Mouse (Mus musculus): ENCODE measurements around the gene Zfyve21. TPM values are rescaled to one million over a fixed set of nuclear protein-coding genes. Genes with fewer than 3 reads are reported as not detected.
A peak's percentile ranks its signal among the peaks of the same experiment; 100 is the strongest.

Gene Zfyve21
- polyA plus RNA-seq, 1 experiment from 2014 or later, result 43.0 TPM

GRCm38 (mm10) chr12:111777919-111778318 lies 36.1 kb upstream of the Zfyve21 start:
- DNase-seq (ENCODE audit: low spot score) (no peak), ATAC-seq (no peak)
- no peaks in the 10 kb centered on the region for H3K27me3 ChIP-seq (replicated peaks; ENCODE audit: control insufficient read depth, insufficient read depth, low read length)
- H3K9me3 ChIP-seq (replicated peaks; ENCODE audit: control insufficient read depth, low read length), result no peaks in the 10 kb centered on the region
- no peak overlapping the region for H3K27ac ChIP-seq (ENCODE audit: low read depth, low read length)
- H3K36me3 ChIP-seq (ENCODE audit: control insufficient read depth, insufficient read depth, low read length), result peaks cover 98% of the 10 kb centered on the region
- H3K4me3 ChIP-seq (ENCODE audit: low read depth, low read length), result no peak overlapping the region
- 91% methylated on average over 13 of the region's 13 CpGs for WGBS
- no peaks in the 10 kb centered on the region for H3K4me1 ChIP-seq (ENCODE audit: control insufficient read depth, insufficient read depth, low read length)
- H3K9ac ChIP-seq (ENCODE audit: low read length), result no peak overlapping the region
- no peak overlapping the region for H3K4me2 ChIP-seq (ENCODE audit: low read length)

GRCm38 (mm10) chr12:111779544-111779943 lies 34.4 kb upstream of the Zfyve21 start:
- no peak for ATAC-seq
- 97% methylated on average over 1 of the region's 1 CpGs for WGBS

GRCm38 (mm10) chr12:111785174-111785573 lies 28.8 kb upstream of the Zfyve21 start:
- Histone ChIP-seq H3K9me3 (replicated peaks; ENCODE audit: control insufficient read depth, low read length) (no peaks in the 10 kb centered on the region), H3K4me1 (ENCODE audit: control insufficient read depth, insufficient read depth, low read length) (no peaks in the 10 kb centered on the region), H3K4me2 (ENCODE audit: low read length) (no peak overlapping the region), H3K9ac (ENCODE audit: low read length) (no peak overlapping the region), H3K36me3 (ENCODE audit: control insufficient read depth, insufficient read depth, low read length) (peaks cover 92% of the 10 kb centered on the region), H3K4me3 (ENCODE audit: low read depth, low read length) (no peak overlapping the region), H3K27ac (ENCODE audit: low read depth, low read length) (no peak overlapping the region), H3K27me3 (replicated peaks; ENCODE audit: control insufficient read depth, insufficient read depth, low read length) (no peaks in the 10 kb centered on the region)
- ATAC-seq (no peak), DNase-seq (ENCODE audit: low spot score) (no peak)
- WGBS, result 77% methylated on average over 15 of the region's 15 CpGs

More at GRCm38 (mm10) chr12:111779544-111779943, 34.4 kb upstream of the Zfyve21 start:
- Histone ChIP-seq H3K4me1 (ENCODE audit: control insufficient read depth, insufficient read depth, low read length) (no peaks in the 10 kb centered on the region), H3K27me3 (replicated peaks; ENCODE audit: control insufficient read depth, insufficient read depth, low read length) (no peaks in the 10 kb centered on the region), H3K36me3 (ENCODE audit: control insufficient read depth, insufficient read depth, low read length) (peaks cover 94% of the 10 kb centered on the region), H3K9me3 (replicated peaks; ENCODE audit: control insufficient read depth, low read length) (no peaks in the 10 kb centered on the region), H3K9ac (ENCODE audit: low read length) (no peak overlapping the region), H3K4me3 (ENCODE audit: low read depth, low read length) (no peak overlapping the region), H3K27ac (ENCODE audit: low read depth, low read length) (no peak overlapping the region), H3K4me2 (ENCODE audit: low read length) (no peak overlapping the region)
- DNase-seq (ENCODE audit: low spot score), result no peak

GRCm38 (mm10) chr12:111787015-111787414 lies 27.0 kb upstream of the Zfyve21 start:
- Histone ChIP-seq H3K36me3 (ENCODE audit: control insufficient read depth, insufficient read depth, low read length) (peaks cover 92% of the 10 kb centered on the region), H3K4me2 (ENCODE audit: low read length) (no peak overlapping the region)
- WGBS, result 95% methylated on average over 6 of the region's 6 CpGs

GRCm38 (mm10) chr12:111790090-111790489 lies 23.9 kb upstream of the Zfyve21 start:
- WGBS, result 91% methylated on average over 5 of the region's 5 CpGs
- H3K9me3 ChIP-seq (replicated peaks; ENCODE audit: control insufficient read depth, low read length), result no peaks in the 10 kb centered on the region

More at GRCm38 (mm10) chr12:111787015-111787414, 27.0 kb upstream of the Zfyve21 start:
- no peak overlapping the region for H3K4me3 ChIP-seq (ENCODE audit: low read depth, low read length)
- no peak overlapping the region for H3K9ac ChIP-seq (ENCODE audit: low read length)
- H3K27ac ChIP-seq (ENCODE audit: low read depth, low read length), result no peak overlapping the region
- H3K27me3 ChIP-seq (replicated peaks; ENCODE audit: control insufficient read depth, insufficient read depth, low read length), result no peaks in the 10 kb centered on the region
- no peak for ATAC-seq
- no peaks in the 10 kb centered on the region for H3K9me3 ChIP-seq (replicated peaks; ENCODE audit: control insufficient read depth, low read length)
- H3K4me1 ChIP-seq (ENCODE audit: control insufficient read depth, insufficient read depth, low read length), result peaks cover 3% of the 10 kb centered on the region; the same call in 1 of the 2 replicates
- DNase-seq (ENCODE audit: low spot score), result no peak

GRCm38 (mm10) chr12:111790631-111791030 lies 23.3 kb upstream of the Zfyve21 start:
- DNase-seq (ENCODE audit: low spot score), result no peak
- Histone ChIP-seq H3K4me2 (ENCODE audit: low read length) (no peak overlapping the region), H3K9me3 (replicated peaks; ENCODE audit: control insufficient read depth, low read length) (no peaks in the 10 kb centered on the region), H3K4me3 (ENCODE audit: low read depth, low read length) (no peak overlapping the region), H3K9ac (ENCODE audit: low read length) (no peak overlapping the region), H3K36me3 (ENCODE audit: control insufficient read depth, insufficient read depth, low read length) (peaks cover 100% of the 10 kb centered on the region), H3K4me1 (ENCODE audit: control insufficient read depth, insufficient read depth, low read length) (peaks cover 3% of the 10 kb centered on the region; the same call in 1 of the 2 replicates), H3K27ac (ENCODE audit: low read depth, low read length) (0 out of 2 replicates have a peak overlapping the region, but pooled peaks have one; percentile 76), H3K27me3 (replicated peaks; ENCODE audit: control insufficient read depth, insufficient read depth, low read length) (no peaks in the 10 kb centered on the region)
- WGBS, result 95% methylated on average over 7 of the region's 7 CpGs
- no peak for ATAC-seq

More at GRCm38 (mm10) chr12:111790090-111790489, 23.9 kb upstream of the Zfyve21 start:
- no peak overlapping the region for H3K4me3 ChIP-seq (ENCODE audit: low read depth, low read length)
- H3K36me3 ChIP-seq (ENCODE audit: control insufficient read depth, insufficient read depth, low read length), result peaks cover 100% of the 10 kb centered on the region
- peaks cover 3% of the 10 kb centered on the region; the same call in 1 of the 2 replicates for H3K4me1 ChIP-seq (ENCODE audit: control insufficient read depth, insufficient read depth, low read length)
- H3K4me2 ChIP-seq (ENCODE audit: low read length), result no peak overlapping the region
- H3K27ac ChIP-seq (ENCODE audit: low read depth, low read length), result no peak overlapping the region
- H3K9ac ChIP-seq (ENCODE audit: low read length), result no peak overlapping the region
- H3K27me3 ChIP-seq (replicated peaks; ENCODE audit: control insufficient read depth, insufficient read depth, low read length), result no peaks in the 10 kb centered on the region
- ATAC-seq (no peak), DNase-seq (ENCODE audit: low spot score) (no peak)

- H3K4me1 ChIP-seq (ENCODE audit: control insufficient read depth, insufficient read depth, low read length), result peaks cover 3% of the 10 kb centered on the region; the same call in 1 of the 2 replicates
- peak; percentile 29; the same call in 1 of the 2 replicates for ATAC-seq
- peaks cover 100% of the 10 kb centered on the region for H3K36me3 ChIP-seq (ENCODE audit: control insufficient read depth, insufficient read depth, low read length)
- peak overlapping the region; percentile 76 for H3K27ac ChIP-seq (ENCODE audit: low read depth, low read length)
- no peaks in the 10 kb centered on the region for H3K9me3 ChIP-seq (replicated peaks; ENCODE audit: control insufficient read depth, low read length)
- H3K4me2 ChIP-seq (ENCODE audit: low read length), result no peak overlapping the region
- DNase-seq (ENCODE audit: low spot score), result peak; percentile 37
- no peak overlapping the region for H3K9ac ChIP-seq (ENCODE audit: low read length)
- H3K4me3 ChIP-seq (ENCODE audit: low read depth, low read length), result no peak overlapping the region
- H3K27me3 ChIP-seq (replicated peaks; ENCODE audit: control insufficient read depth, insufficient read depth, low read length), result no peaks in the 10 kb centered on the region
- WGBS, result 86% methylated on average over 13 of the region's 13 CpGs
Observed at GRCm38 (mm10) chr12:111791474-111792104, 22.4 kb upstream of the Zfyve21 start.

- H3K9me3 ChIP-seq (replicated peaks; ENCODE audit: control insufficient read depth, low read length), result no peaks in the 10 kb centered on the region
- no peak overlapping the region for H3K9ac ChIP-seq (ENCODE audit: low read length)
- WGBS, result 86% methylated on average over 22 of the region's 22 CpGs
- no peak overlapping the region for H3K4me2 ChIP-seq (ENCODE audit: low read length)
- ATAC-seq (no peak), DNase-seq (ENCODE audit: low spot score) (no peak)
- H3K27me3 ChIP-seq (replicated peaks; ENCODE audit: control insufficient read depth, insufficient read depth, low read length), result no peaks in the 10 kb centered on the region
- H3K36me3 ChIP-seq (ENCODE audit: control insufficient read depth, insufficient read depth, low read length), result peaks cover 96% of the 10 kb centered on the region
- H3K27ac ChIP-seq (ENCODE audit: low read depth, low read length), result no peak overlapping the region
- H3K4me3 ChIP-seq (ENCODE audit: low read depth, low read length), result no peak overlapping the region
- H3K4me1 ChIP-seq (ENCODE audit: control insufficient read depth, insufficient read depth, low read length), result peaks cover 3% of the 10 kb centered on the region; the same call in 1 of the 2 replicates
Observed at GRCm38 (mm10) chr12:111794102-111794501, 19.9 kb upstream of the Zfyve21 start.

- Histone ChIP-seq H3K4me3 (ENCODE audit: low read depth, low read length) (no peak overlapping the region), H3K9ac (ENCODE audit: low read length) (no peak overlapping the region), H3K27ac (ENCODE audit: low read depth, low read length) (no peak overlapping the region), H3K9me3 (replicated peaks; ENCODE audit: control insufficient read depth, low read length) (no peaks in the 10 kb centered on the region), H3K4me1 (ENCODE audit: control insufficient read depth, insufficient read depth, low read length) (peaks cover 3% of the 10 kb centered on the region; the same call in 1 of the 2 replicates), H3K27me3 (replicated peaks; ENCODE audit: control insufficient read depth, insufficient read depth, low read length) (no peaks in the 10 kb centered on the region), H3K4me2 (ENCODE audit: low read length) (no peak overlapping the region), H3K36me3 (ENCODE audit: control insufficient read depth, insufficient read depth, low read length) (peaks cover 94% of the 10 kb centered on the region)
- ATAC-seq, result no peak
- WGBS, result 95% methylated on average over 18 of the region's 18 CpGs
- no peak for DNase-seq (ENCODE audit: low spot score)
Observed at GRCm38 (mm10) chr12:111794526-111795179, 19.3 kb upstream of the Zfyve21 start.

Measured in forebrain, embryonic 14.5 days (tissue).